Mouse (Mus musculus): ENCODE measurements around the gene Nbea. TPM values are rescaled to one million over a fixed set of nuclear protein-coding genes. Genes with fewer than 3 reads are reported as not detected.
A peak's percentile ranks its signal among the peaks of the same experiment; 100 is the strongest.

Gene Nbea
- polyA plus RNA-seq, 1 experiment from 2014 or later: 8.2 TPM

DNA sequence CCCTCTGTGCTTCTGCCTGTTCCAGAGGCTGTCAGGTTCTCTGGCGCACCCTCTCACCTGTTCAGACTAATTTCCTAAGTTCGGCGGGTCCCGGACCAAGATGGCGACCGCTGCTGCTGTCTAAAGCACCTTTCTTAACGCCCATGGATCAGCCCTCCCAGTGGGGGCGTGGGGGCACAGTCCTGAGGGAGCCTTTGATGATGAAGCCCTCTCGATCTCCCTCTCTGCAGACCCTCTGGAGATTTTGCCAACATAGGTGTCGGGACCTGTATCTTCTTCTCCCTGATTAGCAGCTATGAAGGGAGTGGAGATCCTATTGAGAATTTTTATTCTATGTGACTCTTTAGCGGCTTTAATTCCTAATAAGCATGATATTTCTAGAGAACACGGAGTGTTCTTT, 573.3 kb downstream of the Nbea start:
- Histone ChIP-seq H3K4me3 (no peak overlapping the region), H3K9me3 (no peaks in the 10 kb centered on the region), H3K27ac (no peak overlapping the region), H3K27me3 (ENCODE audit: poor library complexity, severe bottlenecking) (no peaks in the 10 kb centered on the region), H3K36me3 (replicated peaks) (no peaks in the 10 kb centered on the region), H3K4me1 (peaks cover 14% of the 10 kb centered on the region)
- 91% methylated on average over 12 of the region's 12 CpGs for WGBS
- no peak for DNase-seq (ENCODE audit: extremely low spot score, low spot score)

DNA sequence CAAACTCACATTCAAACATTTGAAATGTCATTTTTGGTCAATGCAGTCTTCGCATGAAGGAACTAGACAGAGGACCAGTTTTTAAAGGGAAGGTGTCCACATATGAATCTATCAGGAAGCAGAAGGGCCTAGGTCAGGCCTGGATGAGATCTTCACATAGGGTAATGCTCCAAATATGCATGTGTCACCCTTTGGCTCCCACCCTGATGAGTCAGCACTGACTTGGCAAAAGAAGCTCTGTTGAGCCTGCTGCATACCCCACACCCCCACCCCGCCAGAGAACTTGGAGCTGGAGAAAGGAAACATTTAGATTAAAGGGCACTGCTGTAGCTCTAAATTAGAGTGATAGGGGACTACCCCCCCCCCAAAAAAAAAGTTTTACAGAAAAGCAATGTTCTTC, 583.2 kb downstream of the Nbea start:
- Histone ChIP-seq H3K4me3 (no peak overlapping the region), H3K9me3 (no peaks in the 10 kb centered on the region), H3K27ac (peak overlapping the region; percentile 16; the same call in 1 of the 2 replicates), H3K4me1 (peaks cover 18% of the 10 kb centered on the region), H3K36me3 (replicated peaks) (no peaks in the 10 kb centered on the region), H3K27me3 (ENCODE audit: poor library complexity, severe bottlenecking) (no peaks in the 10 kb centered on the region)
- DNase-seq (ENCODE audit: extremely low spot score, low spot score): no peak
- WGBS: 84% methylated on average over 2 of the region's 2 CpGs

DNA sequence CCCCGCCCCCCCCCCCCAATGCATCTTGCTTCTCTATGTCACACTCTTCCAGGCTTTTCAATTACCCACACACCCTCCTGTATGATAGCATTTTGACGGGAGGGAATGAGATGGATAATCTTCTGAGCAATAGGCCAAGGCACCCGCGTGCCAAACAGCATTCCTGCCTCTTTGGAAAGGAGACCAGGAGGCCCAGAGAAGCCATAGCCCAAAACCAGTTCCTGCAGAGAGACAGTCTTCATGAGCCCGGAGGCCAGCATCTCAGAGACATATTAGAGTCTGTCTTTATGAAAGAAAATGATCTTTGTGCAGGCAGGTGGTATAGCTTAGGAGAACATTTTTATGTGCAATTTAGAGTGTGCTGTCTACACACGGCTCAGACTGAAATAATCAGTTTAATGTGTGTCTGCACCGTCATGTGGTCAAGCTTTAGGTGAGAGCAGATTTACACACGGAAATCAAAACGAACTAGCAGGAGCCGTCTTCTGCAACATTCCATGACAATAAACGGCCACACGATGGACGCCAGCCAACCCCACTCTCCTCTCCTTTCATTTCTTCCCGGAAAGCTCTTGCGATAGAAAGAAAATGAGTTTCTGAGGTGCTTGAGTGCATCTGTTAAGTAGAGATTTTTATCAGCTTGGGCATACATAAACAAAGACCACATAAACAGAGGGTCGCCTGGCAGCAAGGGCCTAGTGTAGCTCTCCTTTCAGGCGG, 584.0 kb downstream of the Nbea start:
- H3K27ac ChIP-seq: peak overlapping the region; percentile 16; the same call in 1 of the 2 replicates
- H3K27me3 ChIP-seq (ENCODE audit: poor library complexity, severe bottlenecking): no peaks in the 10 kb centered on the region
- no peak overlapping the region for H3K4me3 ChIP-seq
- H3K9me3 ChIP-seq: no peaks in the 10 kb centered on the region
- H3K36me3 ChIP-seq (replicated peaks): no peaks in the 10 kb centered on the region
- H3K4me1 ChIP-seq: peaks cover 18% of the 10 kb centered on the region
- WGBS: 86% methylated on average over 17 of the region's 17 CpGs
- DNase-seq (ENCODE audit: extremely low spot score, low spot score): no peak

DNA sequence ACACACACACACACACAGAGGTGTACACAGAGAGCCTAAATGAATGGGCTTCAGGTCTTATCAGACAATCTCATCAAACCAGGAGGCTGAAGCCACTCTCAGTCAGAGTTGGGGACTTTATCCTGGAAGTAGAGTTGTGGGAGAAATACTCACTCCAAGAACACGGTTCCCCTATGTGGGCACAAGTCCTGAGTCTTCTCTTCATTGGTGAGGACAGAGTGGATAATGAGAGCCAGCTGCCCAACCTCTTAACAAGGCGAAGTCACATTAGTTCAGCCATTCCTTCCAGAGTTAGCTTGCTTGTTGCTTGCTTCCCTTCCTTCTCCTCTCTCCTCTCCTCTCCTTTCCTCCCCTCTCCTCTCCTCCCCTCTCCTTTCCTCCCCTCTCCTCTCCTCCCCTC, 584.8 kb downstream of the Nbea start:
- 59% methylated on average over 2 of the region's 2 CpGs for WGBS
- H3K27me3 ChIP-seq (ENCODE audit: poor library complexity, severe bottlenecking): no peaks in the 10 kb centered on the region
- no peak overlapping the region for H3K27ac ChIP-seq
- no peak overlapping the region for H3K4me3 ChIP-seq
- H3K9me3 ChIP-seq: no peaks in the 10 kb centered on the region
- no peaks in the 10 kb centered on the region for H3K36me3 ChIP-seq (replicated peaks)
- DNase-seq (ENCODE audit: extremely low spot score, low spot score): no peak
- peaks cover 18% of the 10 kb centered on the region for H3K4me1 ChIP-seq

DNA sequence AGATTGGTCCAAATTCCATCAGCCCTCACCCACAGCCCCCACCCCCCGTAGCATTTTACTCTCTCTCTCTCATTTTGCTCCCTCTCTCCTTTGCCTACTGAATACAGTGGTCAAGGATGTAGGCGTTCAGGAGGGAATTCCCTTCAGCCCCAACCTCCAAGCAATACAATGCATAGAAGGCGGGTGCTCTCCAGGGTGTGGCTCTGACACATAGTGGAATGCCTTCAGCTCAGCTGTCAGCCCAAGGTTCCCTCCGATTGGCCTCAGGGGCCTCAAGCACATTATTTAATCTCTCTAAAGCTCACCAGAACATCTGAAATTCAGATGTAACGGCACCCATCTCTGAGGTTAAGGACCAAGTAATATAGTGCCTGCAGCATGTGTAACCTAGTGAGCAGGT, 590.2 kb downstream of the Nbea start:
- Histone ChIP-seq H3K27me3 (ENCODE audit: poor library complexity, severe bottlenecking) (no peaks in the 10 kb centered on the region), H3K27ac (no peak overlapping the region), H3K9me3 (no peaks in the 10 kb centered on the region), H3K36me3 (replicated peaks) (no peaks in the 10 kb centered on the region), H3K4me3 (no peak overlapping the region), H3K4me1 (peaks cover 37% of the 10 kb centered on the region)
- no peak for DNase-seq (ENCODE audit: extremely low spot score, low spot score)
- WGBS: 82% methylated on average over 5 of the region's 5 CpGs

DNA sequence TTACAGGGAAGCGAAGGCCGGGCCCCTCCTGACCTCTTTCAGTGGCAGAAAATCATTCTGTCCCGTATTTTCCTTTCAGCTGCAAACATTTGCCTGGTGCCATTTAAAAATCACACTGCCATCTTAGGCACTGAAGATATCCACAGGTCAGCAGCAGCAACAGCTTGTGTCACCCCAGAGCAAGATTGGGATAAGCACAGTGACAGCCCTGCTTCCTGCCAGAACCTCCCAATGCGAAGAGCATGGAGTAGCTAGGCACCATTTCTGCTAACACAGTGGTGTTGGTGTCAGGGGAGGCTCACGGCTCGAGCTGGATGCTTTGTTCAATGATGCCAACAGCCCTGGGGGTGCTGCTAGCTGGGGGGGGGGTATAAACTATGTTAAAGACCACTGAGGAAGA, 592.8 kb downstream of the Nbea start:
- Histone ChIP-seq H3K4me3 (no peak overlapping the region), H3K9me3 (no peaks in the 10 kb centered on the region), H3K4me1 (peaks cover 53% of the 10 kb centered on the region), H3K36me3 (replicated peaks) (no peaks in the 10 kb centered on the region), H3K27ac (peak overlapping the region; percentile 30; the same call in 1 of the 2 replicates), H3K27me3 (ENCODE audit: poor library complexity, severe bottlenecking) (no peaks in the 10 kb centered on the region)
- 65% methylated on average over 6 of the region's 6 CpGs for WGBS
- DNase-seq (ENCODE audit: extremely low spot score, low spot score): no peak

DNA sequence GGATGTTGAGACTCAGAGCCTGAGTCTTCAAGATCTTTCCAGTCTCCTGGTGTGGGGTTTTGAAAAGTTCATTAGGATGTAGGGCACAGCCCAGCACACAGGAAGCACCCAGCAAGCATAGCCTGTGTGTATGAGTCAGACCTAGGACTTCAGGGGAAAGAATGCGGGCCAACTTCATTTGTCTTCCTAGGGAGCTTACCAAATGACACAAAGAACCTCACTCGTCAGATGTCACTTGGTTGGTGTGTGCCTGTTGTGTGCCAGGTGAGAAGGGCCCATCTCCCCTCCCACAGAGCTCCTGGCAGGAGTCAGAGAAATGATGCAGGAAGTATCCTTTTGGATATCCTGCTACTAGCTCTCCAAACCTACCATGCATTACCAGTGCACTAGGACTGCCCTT, 593.2 kb downstream of the Nbea start:
- Histone ChIP-seq H3K4me3 (no peak overlapping the region), H3K36me3 (replicated peaks) (no peaks in the 10 kb centered on the region), H3K27ac (peak overlapping the region; percentile 30; the same call in 1 of the 2 replicates), H3K4me1 (peaks cover 53% of the 10 kb centered on the region), H3K27me3 (ENCODE audit: poor library complexity, severe bottlenecking) (no peaks in the 10 kb centered on the region), H3K9me3 (no peaks in the 10 kb centered on the region)
- WGBS: 66% methylated on average over 2 of the region's 2 CpGs
- no peak for DNase-seq (ENCODE audit: extremely low spot score, low spot score)

DNA sequence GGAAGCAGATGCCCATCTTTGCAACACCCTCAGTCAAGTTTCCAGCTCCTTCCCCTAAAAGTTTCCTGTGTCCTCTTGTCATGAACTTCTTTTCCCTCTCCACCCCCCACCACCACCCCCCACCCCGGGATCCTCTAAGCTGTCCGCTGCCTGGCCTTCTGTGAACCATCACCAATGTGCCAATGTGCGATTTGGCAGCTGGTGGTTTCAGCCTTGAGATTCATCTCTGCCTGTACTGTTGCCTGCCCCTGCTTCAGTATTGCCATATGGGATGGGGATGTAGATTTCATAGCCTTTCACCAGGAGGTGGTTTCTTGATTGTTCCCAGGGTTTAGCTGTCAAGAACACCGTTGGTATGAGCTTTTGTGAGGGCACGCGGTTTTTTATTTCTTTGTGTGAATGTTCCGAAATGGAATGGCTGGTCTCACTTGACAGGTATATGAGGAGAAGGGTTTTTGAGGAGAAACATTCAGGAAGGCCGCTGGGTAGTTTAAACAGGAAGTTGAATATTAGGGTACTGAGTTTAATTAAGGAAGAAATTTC, 594.0 kb downstream of the Nbea start:
- Histone ChIP-seq H3K27ac (peak overlapping the region; percentile 32), H3K4me3 (no peak overlapping the region), H3K9me3 (no peaks in the 10 kb centered on the region), H3K27me3 (ENCODE audit: poor library complexity, severe bottlenecking) (no peaks in the 10 kb centered on the region), H3K4me1 (peaks cover 53% of the 10 kb centered on the region), H3K36me3 (replicated peaks) (no peaks in the 10 kb centered on the region)
- WGBS: 79% methylated on average over 8 of the region's 8 CpGs
- DNase-seq (ENCODE audit: extremely low spot score, low spot score): no peak

DNA sequence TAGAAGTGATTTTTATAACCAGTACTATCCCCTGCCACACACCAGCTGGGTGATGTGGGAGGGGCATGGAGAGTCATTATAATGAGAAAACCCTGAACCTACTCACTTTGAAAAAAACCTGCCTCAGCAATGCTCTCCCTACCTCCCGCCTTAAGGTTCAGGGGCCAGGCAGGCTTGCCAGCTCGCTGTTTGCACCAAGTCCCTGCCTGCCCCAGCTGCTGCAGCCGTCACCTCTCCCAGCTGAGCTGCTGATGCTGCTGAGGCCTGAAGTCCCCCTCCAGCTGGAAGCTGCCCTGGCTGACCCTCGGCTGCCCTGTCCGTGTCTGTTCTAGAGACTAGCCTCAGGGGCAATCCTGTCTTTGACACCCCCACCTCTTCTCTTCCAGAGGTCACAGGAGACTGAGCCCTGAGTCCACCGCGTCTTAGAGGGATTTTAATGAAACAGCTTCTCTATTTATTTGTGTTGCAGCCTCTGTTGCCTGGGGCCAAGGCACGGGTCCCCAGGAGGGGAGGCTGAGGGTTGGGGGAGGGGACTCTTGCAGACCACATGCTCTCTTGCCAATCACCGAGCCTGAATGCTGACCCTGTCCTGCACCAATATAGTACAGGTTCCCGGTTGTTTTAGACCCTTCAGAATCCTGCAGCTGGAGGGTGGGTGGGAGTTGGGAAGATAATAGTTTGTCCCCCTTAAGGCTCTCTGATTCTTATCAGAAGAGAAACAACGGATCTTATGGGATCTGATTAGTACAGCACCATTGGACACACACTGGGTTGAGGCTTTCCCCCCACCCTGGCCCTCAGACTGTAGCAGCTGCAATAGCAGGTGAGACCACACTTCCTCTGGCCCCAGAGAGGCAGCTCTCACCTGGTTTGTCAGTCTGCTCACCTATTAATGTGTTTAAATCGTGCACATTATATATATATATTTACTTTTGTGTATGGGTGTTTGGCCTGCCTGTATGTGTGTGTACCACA, 595.2 kb downstream of the Nbea start:
- Histone ChIP-seq H3K4me1 (peaks cover 52% of the 10 kb centered on the region), H3K36me3 (replicated peaks) (no peaks in the 10 kb centered on the region), H3K4me3 (peak overlapping the region; percentile 31), H3K9me3 (no peaks in the 10 kb centered on the region), H3K27ac (peak overlapping the region; percentile 84), H3K27me3 (ENCODE audit: poor library complexity, severe bottlenecking) (no peaks in the 10 kb centered on the region)
- 6% methylated on average over 12 of the region's 12 CpGs for WGBS
- DNase-seq (ENCODE audit: extremely low spot score, low spot score): peak; percentile 76

DNA sequence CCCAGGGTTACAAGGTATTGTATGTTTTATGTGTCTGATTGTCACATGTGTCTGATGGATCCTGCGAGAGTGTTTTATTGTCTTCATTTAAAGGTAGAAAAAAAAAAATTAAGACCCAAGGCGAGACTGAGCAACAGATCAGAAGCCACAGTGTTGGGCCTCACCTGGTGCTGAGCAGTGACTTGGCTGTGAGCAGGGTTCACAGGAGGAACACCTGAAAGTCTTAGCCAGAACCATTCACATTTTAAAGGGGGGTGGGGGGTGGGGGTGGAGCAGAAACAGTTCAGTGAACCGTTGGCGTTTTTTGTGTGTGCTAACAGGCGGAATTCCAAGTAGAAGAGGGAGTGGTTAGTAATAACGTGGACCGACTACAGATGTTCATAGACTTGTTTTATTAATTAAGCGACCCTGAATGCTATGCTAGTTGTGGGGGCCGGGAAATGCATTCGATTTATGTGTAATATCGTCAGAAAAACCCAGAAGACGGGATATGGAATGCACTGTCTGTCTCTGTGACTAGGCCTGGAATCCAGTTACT, 596.0 kb downstream of the Nbea start:
- no peak for DNase-seq (ENCODE audit: extremely low spot score, low spot score)
- Histone ChIP-seq H3K27me3 (ENCODE audit: poor library complexity, severe bottlenecking) (no peaks in the 10 kb centered on the region), H3K4me3 (no peak overlapping the region), H3K36me3 (replicated peaks) (no peaks in the 10 kb centered on the region), H3K27ac (peak overlapping the region; percentile 84), H3K9me3 (no peaks in the 10 kb centered on the region), H3K4me1 (peaks cover 48% of the 10 kb centered on the region)
- WGBS: 24% methylated on average over 12 of the region's 12 CpGs
